Mouse (Mus musculus) olfactory bulb, adult 2 months (tissue): Measurements from ENCODE around the gene Zbtb34. TPM values are rescaled to one million over a fixed set of nuclear protein-coding genes. Genes with fewer than 3 reads are reported as not detected.

Source experiments
- H3K27ac ChIP-seq: fragments of 200-500 bp; 2 replicates; pipeline ENCODE4 v1.5.1; 2012; ENCODE audit warnings: low read depth, low read length; ENCODE audit not compliant: insufficient read depth
- H3K4me1 ChIP-seq: fragments of 200-500 bp; 2 replicates; pipeline ENCODE4 v1.6.1; 2012; ENCODE audit warnings: low read length; ENCODE audit not compliant: control insufficient read depth, insufficient read depth
- H3K4me3 ChIP-seq: fragments of 200-500 bp; 2 replicates; pipeline ENCODE4 v1.5.1; 2012; ENCODE audit warnings: mild to moderate bottlenecking, low read depth, low read length, moderate library complexity; ENCODE audit not compliant: insufficient read depth
- CTCF ChIP-seq: fragments of 200-500 bp; IDR thresholded peaks from 2 replicates; pipeline ENCODE4 v1.5.1; 2012; ENCODE audit warnings: low read depth, mild to moderate bottlenecking, low read length, moderate library complexity; ENCODE audit not compliant: insufficient read depth
- POLR2A ChIP-seq: fragments of 200-500 bp; IDR thresholded peaks from 2 replicates; pipeline ENCODE4 v1.6.1; 2012; ENCODE audit warnings: mild to moderate bottlenecking, low read depth, low read length, moderate library complexity; ENCODE audit not compliant: insufficient read depth
- WGBS: fragments of 180-500 bp; shearing (Covaris S2); methylation state at CpG from one replicate; pipeline ENCODE4 v1.1.7; 2018; 5-methylcytosine and 5-hydroxymethylcytosine counted together
- polyA plus RNA-seq: library from polyadenylated mRNA; stranded (reverse); fragments of >200 nt; gene quantifications from 2 replicates; pipeline ENCODE4 v1.2.4, GENCODE M21; 2012; ENCODE audit warnings: low replicate concordance; ENCODE audit not compliant: missing spikeins, insufficient read depth, insufficient read length

Gene Zbtb34
- polyA plus RNA-seq, 1 experiment = not detected

GRCm38 (mm10) chr2:33364656-33365055 is 66.5 kb downstream of the Zbtb34 start:
- no peak for TF ChIP-seq POLR2A
- no peak for TF ChIP-seq CTCF
- WGBS = 67% methylated on average over 4 of the region's 4 CpGs
- Histone ChIP-seq H3K27ac (no peak overlapping the region; the same call in 1 of the 2 replicates), H3K4me3 (no peak overlapping the region), H3K4me1 (peaks cover 28% of the 10 kb centered on the region)

- TF ChIP-seq POLR2A (no peak), CTCF (no peak)
- Histone ChIP-seq H3K27ac (no peak overlapping the region), H3K4me3 (no peak overlapping the region), H3K4me1 (peaks cover 24% of the 10 kb centered on the region)
- 92% methylated on average over 4 of the region's 4 CpGs for WGBS
These were observed 67.2 kb downstream of the Zbtb34 start for GRCm38 (mm10) chr2:33363890-33364289.

- H3K27ac ChIP-seq = no peak overlapping the region
- TF ChIP-seq POLR2A (no peak), CTCF (no peak)
These were observed 69.9 kb downstream of the Zbtb34 start for GRCm38 (mm10) chr2:33361139-33361716.

DNA sequence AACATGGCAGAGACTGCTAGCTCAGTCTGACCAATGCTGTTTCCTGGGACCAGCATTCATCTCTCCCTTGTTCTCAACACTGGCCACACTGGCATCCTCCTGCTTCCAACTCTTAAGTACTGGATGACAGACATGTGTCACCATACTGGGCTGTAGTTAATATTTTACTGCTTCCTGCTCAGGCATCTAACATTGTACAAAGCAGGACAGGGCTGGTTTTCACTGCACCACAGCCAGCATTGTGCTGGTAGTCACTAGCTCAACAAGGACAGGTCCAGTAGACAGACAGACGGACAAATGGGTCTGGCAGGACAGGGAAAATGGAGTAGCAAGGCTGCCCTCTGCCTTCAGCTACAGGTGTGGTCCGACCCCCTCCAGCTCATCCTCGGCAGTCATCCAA is 70.6 kb downstream of the Zbtb34 start:
- TF ChIP-seq POLR2A (no peak), CTCF (no peak)
- 83% methylated on average over 3 of the region's 3 CpGs for WGBS
- H3K4me3 ChIP-seq = no peak overlapping the region
- H3K4me1 ChIP-seq = peaks cover 26% of the 10 kb centered on the region
- H3K27ac ChIP-seq = no peak overlapping the region

More at GRCm38 (mm10) chr2:33361139-33361716, 69.9 kb downstream of the Zbtb34 start:
- Histone ChIP-seq H3K4me1 (peaks cover 24% of the 10 kb centered on the region), H3K4me3 (no peak overlapping the region)
- WGBS = 75% methylated on average over 9 of the region's 9 CpGs

DNA sequence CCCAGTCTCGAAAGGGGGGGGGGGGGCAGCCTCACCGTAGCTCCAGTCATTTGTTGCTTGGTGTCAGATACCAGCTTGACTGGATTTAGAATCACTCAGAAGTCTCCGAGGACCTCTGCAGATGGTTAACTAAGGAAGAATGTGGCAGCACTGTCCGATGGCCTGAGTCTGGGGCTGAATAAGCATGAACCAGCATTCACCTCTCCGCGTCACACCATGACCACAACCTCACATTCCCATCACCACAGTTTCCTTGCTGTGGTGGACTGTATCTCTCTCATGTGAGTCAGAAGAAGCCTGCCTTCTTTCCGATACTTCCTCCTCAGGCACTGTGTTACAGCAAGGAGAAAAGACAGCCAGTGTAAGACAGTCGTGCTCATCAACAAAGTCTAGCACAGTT is 71.9 kb downstream of the Zbtb34 start:
- no peak overlapping the region for H3K4me3 ChIP-seq
- TF ChIP-seq CTCF (no peak), POLR2A (no peak)
- H3K4me1 ChIP-seq = peaks cover 26% of the 10 kb centered on the region
- no peak overlapping the region for H3K27ac ChIP-seq
- 89% methylated on average over 8 of the region's 8 CpGs for WGBS

DNA sequence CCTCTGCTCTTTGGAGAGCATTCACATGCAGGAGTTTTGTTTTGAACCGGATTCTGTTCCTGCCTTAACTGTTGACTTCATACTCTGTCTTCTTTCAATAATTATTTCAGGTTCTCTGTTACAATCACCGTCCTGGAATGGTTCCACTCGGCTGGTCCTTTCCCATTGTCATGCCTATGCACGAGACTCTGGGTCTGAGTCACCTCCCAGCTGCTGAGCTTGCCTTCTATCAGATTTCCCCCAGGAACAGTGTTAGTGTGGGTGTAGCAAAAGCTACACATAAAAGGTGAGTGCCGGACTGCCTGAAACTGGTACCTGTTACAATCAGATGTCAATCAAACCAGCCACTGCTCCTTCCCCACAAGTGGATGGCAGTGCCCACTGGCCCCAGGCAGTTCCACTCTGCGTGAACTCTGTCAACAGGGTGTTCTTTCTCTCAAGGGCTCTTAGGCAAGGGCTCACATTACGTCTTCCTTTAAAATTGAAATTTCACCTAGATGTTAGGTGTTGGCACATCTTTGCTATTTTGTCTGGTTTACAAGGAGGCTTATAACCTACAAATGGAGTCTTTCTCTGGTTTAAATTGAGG is 73.8 kb downstream of the Zbtb34 start:
- H3K4me1 ChIP-seq = peaks cover 31% of the 10 kb centered on the region
- no peak for TF ChIP-seq POLR2A
- no peak for TF ChIP-seq CTCF
- no peak overlapping the region for H3K27ac ChIP-seq
- WGBS = 45% methylated on average over 7 of the region's 7 CpGs
- H3K4me3 ChIP-seq = no peak overlapping the region

Other genes starting within 250 kb of the Zbtb34 start
- gene Angptl2, start 215.3 kb downstream of the Zbtb34 start, polyA plus RNA-seq = not detected in 2 replicates
- gene Ralgps1, start 59.8 kb downstream of the Zbtb34 start, polyA plus RNA-seq = not detected in 2 replicates
- gene Zbtb43, start 37.2 kb upstream of the Zbtb34 start, polyA plus RNA-seq = not detected in 2 replicates
- not detected in 2 replicates for gene Lmx1b, start 209.2 kb upstream of the Zbtb34 start, polyA plus RNA-seq